Mouse (Mus musculus): ENCODE data around the gene Glrb.

Gene Glrb

DNA sequence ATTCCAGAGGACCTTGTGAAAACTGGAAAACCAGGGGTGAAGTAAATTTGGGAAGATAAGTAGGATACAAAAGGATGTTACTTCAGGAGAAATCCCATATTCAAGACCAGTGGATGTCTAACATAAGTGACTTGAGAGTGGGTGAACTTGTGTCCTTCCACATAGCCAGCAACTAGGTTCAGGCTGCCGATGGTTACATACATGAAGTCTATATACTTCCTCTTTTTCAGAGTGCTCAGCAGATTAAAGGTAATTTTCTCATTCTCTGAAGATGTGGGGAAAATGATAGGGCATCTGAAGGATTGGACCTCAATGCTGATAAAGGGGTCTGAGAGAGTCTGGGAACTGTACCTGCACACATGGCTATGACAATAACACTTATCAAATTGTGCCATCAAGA lies 89.5 kb downstream of the Glrb start:
- DNase-seq (ENCODE audit: low spot score in 2 of 2) = no peak

DNA sequence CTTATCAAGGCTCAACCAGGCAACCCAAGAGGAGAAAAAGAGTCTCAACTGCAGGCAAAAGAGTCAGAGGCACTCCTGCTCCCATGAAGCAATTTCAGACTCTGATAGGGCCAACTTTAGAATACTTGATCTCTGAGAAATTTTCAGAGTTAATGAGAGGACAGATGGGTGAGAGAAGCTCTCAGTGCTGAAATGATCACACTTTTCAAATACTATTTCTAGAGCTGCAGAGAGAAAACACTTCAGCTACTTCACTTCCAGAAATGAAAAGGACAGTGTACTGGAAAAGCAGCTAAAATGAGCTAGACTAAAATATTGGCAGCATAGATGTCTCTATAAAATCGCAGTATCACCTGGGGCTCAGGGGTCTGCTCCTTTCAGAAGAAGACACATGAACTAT lies 94.8 kb downstream of the Glrb start:
- DNase-seq (ENCODE audit: low spot score in 2 of 2) = no peak

DNA sequence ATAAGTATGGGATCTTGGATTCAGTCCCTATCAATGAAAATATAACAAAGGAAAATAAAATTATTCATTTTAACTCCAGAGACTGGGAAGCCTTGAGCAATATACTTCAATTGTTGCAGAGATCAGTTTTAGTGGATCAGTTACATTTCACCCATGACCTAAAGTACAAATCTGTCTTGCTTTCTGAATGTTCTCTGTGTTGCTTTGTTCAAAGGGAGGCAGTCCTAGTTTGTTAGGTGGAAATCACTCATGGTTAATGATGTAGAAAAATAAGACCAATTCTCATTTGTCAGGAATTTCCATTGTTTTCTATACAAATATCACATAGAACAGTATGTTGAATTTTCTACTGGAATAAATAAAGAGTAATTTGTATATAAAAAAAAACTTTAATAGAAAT lies 99.7 kb downstream of the Glrb start:
- no peak for DNase-seq (ENCODE audit: low spot score in 2 of 2)

- no peak for DNase-seq (ENCODE audit: low spot score in 2 of 2)
Measured at GRCm38 (mm10) chr3:80812237-80812636, 101.2 kb downstream of the Glrb start.

DNA sequence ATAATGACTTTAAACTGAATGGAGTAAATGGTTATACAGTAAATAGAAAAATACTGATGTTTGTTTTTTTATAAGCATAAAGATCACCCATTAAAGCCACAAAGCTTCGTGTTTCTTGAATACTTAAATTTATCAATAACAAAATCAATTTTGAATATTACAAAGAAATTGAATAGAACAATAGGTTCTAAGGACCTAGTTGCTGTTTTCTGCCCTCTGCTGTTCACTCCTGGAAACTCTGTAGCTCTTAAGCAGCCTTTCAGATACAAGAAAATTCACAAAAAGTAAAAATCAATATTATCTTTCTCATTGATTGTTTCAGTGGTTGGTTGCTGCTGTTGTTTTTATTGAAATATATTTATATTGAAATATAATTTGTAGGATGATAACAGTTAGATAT lies 108.1 kb downstream of the Glrb start:
- DNase-seq (ENCODE audit: low spot score in 2 of 2) = peak in 1 of 2 experiments; percentile 46

DNA sequence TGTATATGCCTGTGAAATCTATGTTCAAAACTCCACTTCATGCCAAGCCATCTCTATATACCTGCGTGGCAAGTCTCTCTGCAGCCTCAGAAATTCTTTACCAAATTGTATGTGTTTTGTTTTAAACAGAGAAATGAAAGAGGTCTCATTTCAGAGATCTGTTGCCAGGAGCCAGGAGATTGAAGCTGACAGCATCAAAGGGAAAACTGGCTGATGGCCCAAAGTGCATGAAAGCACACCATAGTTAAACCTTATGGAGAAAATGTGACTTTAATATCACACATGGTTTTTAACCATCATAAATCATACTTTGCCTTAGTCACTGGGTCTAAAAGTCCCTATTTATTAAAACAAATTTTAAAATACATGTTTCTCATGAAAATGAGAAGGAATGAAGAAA lies 109.6 kb downstream of the Glrb start:
- no peak for DNase-seq (ENCODE audit: low spot score in 2 of 2)

DNA sequence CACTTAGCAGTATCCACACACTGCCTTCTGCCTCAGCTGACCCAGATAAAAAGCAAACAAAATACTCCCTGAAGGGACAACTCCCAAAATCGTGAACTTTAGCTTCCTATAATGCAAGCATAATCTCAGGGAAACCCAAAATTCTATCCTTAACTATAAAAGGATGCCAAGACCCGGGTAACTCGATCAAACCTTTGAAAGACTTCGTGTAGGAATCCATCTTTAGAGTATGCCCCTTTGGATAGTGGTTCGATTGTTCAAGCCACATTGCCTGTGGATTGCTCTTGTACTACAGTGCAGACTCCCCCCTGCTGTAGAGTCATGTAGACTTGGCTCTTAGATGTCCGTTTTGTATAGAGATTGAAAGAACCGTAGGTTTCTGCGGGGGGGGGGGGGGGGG lies 110.2 kb downstream of the Glrb start:
- DNase-seq (ENCODE audit: low spot score in 2 of 2) = no peak

GRCm38 (mm10) chr3:80802596-80803081 lies 110.8 kb downstream of the Glrb start, which contains the start of gene Gria2:
Gene Gria2, minus strand, starts transcription at chr3:80802835.
- DNase-seq (ENCODE audit: low spot score in 2 of 2) = peak; percentile 96

DNA sequence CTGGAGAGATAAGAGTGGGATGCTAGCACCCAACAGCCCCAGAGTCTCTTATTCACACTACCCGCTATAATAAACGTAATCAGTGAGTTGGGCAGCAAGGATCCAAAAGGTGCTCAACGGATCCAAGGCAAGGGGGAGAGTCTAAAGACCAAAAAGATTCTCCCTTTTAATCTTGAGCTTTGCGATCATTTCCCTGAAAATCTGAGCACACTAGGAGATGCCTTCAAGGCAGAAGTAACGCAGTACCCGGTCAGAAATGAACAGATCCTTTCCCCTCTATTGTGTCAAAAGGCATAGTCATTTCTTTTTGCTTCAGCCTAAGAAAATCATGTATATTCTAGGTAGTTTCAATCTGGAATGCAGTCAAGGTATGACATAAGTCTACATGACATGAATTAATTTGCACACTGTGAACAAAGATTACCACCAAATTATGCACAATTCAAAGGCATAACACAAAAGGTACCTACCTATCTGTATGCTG lies 111.6 kb downstream of the Glrb start:
- DNase-seq (ENCODE audit: low spot score in 2 of 2) = no peak

- peak; percentile 86 to 88 for DNase-seq (ENCODE audit: low spot score in 2 of 2)
Measured at GRCm38 (mm10) chr3:80800995-80801826, 112.2 kb downstream of the Glrb start.

- peak; percentile 61 to 62 for DNase-seq (ENCODE audit: low spot score in 2 of 2)
Measured at GRCm38 (mm10) chr3:80800299-80800994, 113.0 kb downstream of the Glrb start.

GRCm38 (mm10) chr3:80797935-80798334 lies 115.5 kb downstream of the Glrb start:
- DNase-seq (ENCODE audit: low spot score in 2 of 2) = no peak

- no peak for DNase-seq (ENCODE audit: low spot score in 2 of 2)
Measured at GRCm38 (mm10) chr3:80796764-80797163, 116.7 kb downstream of the Glrb start.

- DNase-seq (ENCODE audit: low spot score in 2 of 2) = no peak
Measured at GRCm38 (mm10) chr3:80795284-80795683, 118.2 kb downstream of the Glrb start.
